Mouse (Mus musculus) brown adipose tissue, adult 24 weeks (tissue): ENCODE measurements around the gene Insl5. TPM values are rescaled to one million over a fixed set of nuclear protein-coding genes. Genes with fewer than 3 reads are reported as not detected.

ENCODE experiments used
- H3K27ac ChIP-seq: fragments of 200-500 bp; replicated peaks from 2 replicates; pipeline ENCODE4 v1.5.1; 2012; ENCODE audit warnings: low read depth, mild to moderate bottlenecking, low read length
- H3K4me1 ChIP-seq: fragments of 200-500 bp; 2 replicates; pipeline ENCODE4 v1.6.1; 2012; ENCODE audit warnings: low read length, mixed read lengths; ENCODE audit not compliant: control insufficient read depth, insufficient read depth, insufficient read length
- H3K4me3 ChIP-seq: fragments of 200-500 bp; 2 replicates; pipeline ENCODE4 v1.5.1; 2012; ENCODE audit warnings: low read depth, mild to moderate bottlenecking, low read length, moderate library complexity; ENCODE audit not compliant: insufficient read depth
- polyA plus RNA-seq: library from polyadenylated mRNA; stranded (reverse); fragments of >200 nt; gene quantifications from 2 replicates; pipeline ENCODE4 v1.2.4, GENCODE M21; 2012; ENCODE audit not compliant: missing spikeins, insufficient read depth, insufficient read length

The Insl5 gene
- polyA plus RNA-seq, 1 experiment: not detected

DNA sequence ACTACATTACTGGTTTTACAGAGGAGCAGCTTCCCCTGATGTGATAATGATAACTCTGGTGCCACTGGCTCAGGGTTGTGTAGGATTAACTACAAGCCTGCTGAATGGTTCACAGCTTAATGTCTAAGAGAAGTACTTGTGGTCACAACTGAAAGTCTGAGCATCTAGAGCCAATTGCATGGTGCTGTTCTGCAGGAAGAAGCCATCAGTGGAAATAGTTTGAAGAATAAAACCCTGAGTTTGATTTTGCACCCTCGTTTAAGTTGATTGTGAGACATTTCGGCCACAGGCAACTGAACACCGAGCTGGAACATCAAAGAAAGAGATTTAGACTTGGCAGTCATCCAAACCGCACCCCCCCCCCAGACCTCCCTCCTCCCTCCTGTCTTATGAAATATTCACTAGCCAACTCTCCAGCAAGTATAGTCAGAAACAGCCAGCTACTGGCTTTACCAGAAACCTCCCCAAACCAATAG lies 19.7 kb downstream of the Insl5 start:
- no peak overlapping the region for H3K27ac ChIP-seq
- H3K4me1 ChIP-seq: peaks cover 3% of the 10 kb centered on the region
- no peak overlapping the region for H3K4me3 ChIP-seq

DNA sequence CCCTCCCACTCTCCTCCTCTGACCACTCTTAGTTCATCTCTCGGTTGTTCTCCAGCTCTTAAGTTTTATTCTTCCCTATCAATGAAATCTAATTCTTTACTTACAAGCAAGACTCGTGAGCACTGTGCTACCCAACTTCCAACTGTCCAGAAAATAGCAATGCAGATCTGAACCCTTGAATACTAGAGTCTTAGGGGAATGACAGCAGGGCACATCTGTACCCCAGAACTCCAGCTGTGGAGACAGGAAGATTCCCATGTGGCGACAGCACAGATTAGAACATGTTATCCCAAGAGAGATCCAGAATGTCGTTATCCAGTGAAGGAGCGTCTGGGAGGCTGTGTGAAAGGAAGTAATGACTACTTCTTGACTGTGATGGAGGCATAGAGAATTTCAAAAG lies 20.4 kb downstream of the Insl5 start:
- Histone ChIP-seq H3K27ac (no peak overlapping the region), H3K4me1 (peaks cover 3% of the 10 kb centered on the region), H3K4me3 (no peak overlapping the region)

DNA sequence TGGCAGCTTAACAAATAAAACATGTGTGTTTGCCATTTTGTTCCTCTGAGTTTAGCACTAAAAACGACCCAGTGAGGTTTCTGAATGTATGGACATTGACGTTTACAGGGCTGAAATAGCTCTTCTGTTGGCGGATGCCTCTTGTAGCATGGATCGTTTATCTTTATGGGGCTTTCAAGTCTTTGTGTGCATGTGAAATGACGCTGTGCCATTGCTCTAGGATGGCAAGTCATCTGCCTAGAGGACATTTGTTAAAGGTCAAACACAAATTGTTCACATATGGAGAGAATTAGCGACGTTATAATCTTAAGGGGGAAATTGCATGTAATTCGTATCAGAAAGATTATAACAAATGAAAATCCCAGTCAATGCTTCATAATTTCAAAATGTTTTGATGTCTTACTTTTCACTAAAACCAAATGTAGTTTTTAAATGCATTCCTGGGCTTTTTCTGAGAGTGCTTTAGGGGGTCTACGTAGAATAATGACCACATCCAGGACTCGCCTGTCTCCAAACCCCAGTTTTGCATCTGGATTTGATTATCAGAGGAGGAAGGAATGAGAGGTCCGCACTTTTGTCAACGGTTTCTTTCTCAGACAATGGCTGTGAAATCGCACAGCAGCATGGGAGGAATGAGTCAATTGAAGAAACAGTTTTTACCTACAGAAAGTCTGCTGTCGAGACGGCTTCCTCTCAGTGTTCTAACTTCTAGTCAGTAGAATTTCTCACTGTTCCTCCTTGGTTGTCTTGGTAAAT lies 21.3 kb downstream of the Insl5 start:
- Histone ChIP-seq H3K4me3 (no peak overlapping the region), H3K4me1 (peaks cover 3% of the 10 kb centered on the region), H3K27ac (no peak overlapping the region)

DNA sequence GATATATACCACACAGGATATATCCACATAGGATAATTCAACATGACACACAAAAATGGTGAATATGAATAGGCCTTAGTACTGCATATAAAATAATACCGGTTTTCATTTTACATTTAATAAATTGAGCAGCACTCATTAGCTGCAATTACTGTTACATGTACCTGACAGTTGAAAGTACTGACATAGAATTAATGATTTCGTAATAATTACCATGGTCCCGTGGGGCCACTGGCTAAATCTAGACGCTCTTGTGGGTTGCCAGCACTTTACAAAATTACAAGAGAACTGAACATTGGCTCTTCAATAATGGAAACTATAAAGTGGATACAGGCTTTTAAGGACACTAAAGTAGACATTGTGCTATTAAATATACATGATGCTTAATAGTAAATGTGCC lies 22.0 kb downstream of the Insl5 start:
- Histone ChIP-seq H3K4me1 (peaks cover 3% of the 10 kb centered on the region), H3K4me3 (no peak overlapping the region), H3K27ac (no peak overlapping the region)

DNA sequence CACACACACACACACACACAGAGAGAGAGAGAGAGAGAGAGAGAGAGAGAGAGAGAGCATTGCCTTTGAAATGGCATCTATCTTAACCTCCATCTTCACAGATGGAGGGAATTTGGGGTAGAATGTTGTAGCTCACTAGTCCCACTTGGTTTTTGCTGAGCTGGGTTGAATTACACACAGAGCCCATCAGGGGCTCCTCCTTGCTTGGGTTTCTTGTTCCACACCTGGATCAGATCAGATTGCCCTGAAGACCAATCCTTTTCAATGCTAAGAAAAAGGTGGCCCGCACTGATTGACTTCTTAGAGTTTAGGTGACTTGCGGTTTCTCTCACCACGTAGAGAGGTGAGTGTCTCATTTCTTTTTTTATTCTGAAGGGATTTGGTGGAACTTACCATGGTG lies 35.0 kb downstream of the Insl5 start:
- H3K4me1 ChIP-seq: peaks cover 2% of the 10 kb centered on the region; the same call in 1 of the 2 replicates
- no peak overlapping the region for H3K27ac ChIP-seq
- H3K4me3 ChIP-seq: no peak overlapping the region

DNA sequence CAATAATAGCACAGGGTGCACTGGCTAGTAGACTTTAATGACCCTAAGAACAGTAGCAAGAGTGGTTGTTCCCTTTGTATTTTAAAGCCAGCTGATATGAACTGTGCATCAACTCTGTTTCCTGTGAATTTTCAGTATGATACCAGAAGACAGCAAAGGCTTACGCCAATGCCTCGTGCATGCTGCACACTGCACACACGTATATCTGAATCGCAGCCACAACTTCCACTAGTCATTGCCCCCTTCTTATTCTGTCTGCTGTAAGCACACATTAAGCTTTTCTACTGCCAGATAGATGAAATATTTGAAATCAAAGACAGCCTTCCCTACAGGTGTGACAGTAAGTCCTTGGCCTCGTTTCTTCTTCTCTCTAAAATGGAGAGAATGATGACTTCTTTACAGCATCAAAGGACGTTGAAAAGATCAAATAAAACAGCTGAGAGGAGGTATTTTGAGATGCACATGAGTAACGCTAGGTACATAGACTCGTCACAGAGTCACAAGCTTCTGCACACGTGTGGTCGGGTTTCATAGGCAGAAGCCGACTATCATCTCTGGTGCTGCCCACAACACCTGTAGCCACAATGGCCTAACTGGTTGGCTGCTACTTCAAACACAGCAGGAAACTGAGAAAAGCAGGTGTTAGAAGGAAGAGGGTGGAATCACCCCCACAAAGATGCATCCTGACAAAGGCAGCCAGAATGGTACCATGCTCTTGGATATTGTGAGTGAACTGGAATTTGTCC lies 35.9 kb downstream of the Insl5 start:
- Histone ChIP-seq H3K4me3 (no peak overlapping the region), H3K4me1 (no peaks in the 10 kb centered on the region), H3K27ac (no peak overlapping the region)

DNA sequence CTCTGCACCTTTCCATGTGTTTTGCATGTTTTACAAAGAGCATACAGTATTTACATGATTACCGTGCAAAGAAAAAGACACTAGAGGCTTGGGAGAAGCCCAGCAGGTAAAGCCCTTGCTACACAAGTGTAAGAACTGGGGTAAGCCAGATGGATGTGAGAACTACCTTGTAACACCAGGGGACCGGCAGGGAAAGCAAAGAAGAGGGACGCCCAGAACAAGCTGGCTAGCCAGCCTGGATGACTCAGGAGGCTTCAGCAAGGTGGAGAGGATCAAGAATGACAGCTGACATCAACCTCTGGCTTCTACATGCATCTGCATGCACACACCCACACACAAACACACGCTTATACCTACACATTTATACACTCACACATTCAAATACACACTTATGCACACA lies 36.6 kb downstream of the Insl5 start:
- H3K4me1 ChIP-seq: no peaks in the 10 kb centered on the region
- no peak overlapping the region for H3K27ac ChIP-seq
- no peak overlapping the region for H3K4me3 ChIP-seq

DNA sequence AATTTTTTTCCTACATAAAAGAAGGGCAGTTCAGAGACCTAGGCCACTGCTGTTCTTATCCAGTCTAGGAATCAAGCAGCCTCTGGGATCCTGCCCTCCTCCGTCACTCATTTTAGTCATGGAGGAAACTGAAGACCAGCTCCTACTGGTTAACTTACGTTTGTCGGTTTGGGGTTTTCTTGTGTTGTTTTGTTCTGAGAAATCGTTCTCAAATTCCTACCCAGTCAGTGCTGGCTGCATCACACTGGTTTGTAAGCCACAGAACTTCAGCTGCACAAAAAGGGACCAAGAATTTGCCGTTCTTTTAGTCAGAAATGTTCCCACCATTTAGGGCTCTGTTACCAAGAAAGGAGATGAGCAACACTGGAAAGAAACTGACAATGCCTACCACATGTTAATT lies 37.3 kb downstream of the Insl5 start:
- Histone ChIP-seq H3K27ac (no peak overlapping the region), H3K4me3 (no peak overlapping the region), H3K4me1 (no peaks in the 10 kb centered on the region)

DNA sequence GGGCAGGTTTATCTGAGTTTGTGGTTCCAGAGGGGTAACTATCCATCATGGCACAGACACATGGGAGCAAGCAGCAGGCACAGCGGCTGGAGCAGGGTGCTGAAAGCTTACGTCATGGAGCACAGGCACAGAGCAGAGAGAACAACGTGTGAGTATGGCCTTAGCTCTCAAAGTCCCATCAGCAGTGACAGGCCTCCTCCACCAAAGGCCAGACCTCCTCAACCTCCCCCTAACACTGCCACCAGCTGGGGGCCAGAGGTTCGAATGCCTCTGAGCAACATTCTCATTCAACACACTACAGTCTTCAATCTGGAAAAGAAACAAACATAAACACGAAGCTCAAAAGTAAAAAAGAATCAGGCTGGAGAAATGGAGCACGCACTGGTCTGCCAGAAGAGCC lies 38.1 kb downstream of the Insl5 start:
- H3K27ac ChIP-seq: no peak overlapping the region
- H3K4me3 ChIP-seq: no peak overlapping the region
- no peaks in the 10 kb centered on the region for H3K4me1 ChIP-seq

DNA sequence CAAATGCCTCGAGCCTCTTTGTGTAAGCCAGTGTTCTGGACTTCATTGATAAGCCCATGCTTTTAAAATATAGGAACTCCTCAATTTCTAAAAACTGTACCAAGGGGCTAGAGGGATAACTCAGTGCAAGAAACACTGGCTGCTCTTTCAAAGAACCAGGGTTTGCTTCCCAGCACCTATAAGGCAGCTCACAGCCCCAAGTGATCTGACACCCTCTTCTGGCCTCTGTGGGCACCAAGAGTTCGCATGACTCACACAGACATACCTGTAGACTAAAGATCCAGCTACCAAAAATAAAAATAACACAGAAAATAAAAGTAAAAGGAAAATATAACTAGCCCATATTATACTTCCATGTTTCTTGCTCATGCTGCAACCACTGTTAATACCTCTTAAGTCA lies 38.9 kb downstream of the Insl5 start:
- Histone ChIP-seq H3K4me3 (no peak overlapping the region), H3K27ac (no peak overlapping the region), H3K4me1 (no peaks in the 10 kb centered on the region)

DNA sequence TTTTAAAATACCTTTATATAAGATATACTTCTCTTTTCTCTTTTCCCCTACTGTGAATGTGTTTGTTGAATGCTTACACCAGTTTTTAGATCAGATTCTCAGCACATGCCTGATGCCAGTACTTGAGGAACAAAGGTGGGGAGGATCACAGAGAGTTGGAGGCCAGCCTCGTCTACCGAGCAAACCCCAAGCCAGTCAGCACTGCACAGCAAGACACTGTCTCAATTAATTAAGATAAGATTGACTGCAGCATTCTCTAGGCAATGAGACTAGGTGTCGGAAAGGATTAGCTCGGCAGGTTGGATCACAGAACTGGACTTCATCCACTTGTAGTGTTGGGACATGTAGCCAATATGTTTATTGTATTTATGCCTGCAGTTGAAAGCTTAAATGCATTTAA lies 39.3 kb downstream of the Insl5 start:
- no peak overlapping the region for H3K27ac ChIP-seq
- no peak overlapping the region for H3K4me3 ChIP-seq
- no peaks in the 10 kb centered on the region for H3K4me1 ChIP-seq

DNA sequence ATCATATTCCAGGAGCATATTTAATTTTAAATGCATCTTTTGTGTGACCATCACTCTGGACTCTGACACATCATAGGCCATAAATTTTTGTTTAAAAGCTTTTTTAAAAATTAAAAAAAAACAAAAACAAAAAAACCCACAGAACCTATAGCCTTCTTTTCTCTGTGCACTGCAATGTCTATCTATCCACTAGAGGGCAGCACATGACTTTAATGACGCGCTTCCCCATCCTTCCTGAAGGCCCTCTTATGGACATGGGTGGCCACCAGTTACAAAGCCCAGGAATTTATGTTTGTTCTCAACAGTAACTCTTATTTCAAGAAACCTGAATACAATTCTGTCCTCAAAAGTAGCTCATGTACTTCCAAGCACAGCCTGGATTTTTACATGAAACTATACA lies 39.7 kb downstream of the Insl5 start:
- Histone ChIP-seq H3K27ac (no peak overlapping the region), H3K4me1 (no peaks in the 10 kb centered on the region), H3K4me3 (no peak overlapping the region)

DNA sequence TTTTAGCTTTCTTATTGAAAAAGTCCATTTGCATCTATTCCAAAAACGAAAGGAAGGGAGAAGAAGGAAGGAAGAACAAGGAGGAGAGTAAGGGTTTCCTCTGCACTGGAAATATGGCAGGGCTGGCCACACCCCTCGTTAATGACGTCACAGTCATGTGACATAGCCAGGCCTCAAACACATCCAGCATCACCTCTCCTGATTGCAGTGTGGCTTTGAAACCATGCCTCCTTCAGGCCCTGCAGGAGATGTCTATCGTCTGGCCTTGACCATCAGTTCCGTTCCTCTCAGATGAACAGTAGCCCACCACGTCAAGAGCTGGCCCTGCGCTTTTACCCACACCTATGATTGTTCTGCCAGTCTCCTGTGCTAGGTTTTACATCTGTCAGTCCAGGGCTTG lies 40.5 kb downstream of the Insl5 start:
- Histone ChIP-seq H3K27ac (no peak overlapping the region), H3K4me1 (no peaks in the 10 kb centered on the region), H3K4me3 (no peak overlapping the region)

DNA sequence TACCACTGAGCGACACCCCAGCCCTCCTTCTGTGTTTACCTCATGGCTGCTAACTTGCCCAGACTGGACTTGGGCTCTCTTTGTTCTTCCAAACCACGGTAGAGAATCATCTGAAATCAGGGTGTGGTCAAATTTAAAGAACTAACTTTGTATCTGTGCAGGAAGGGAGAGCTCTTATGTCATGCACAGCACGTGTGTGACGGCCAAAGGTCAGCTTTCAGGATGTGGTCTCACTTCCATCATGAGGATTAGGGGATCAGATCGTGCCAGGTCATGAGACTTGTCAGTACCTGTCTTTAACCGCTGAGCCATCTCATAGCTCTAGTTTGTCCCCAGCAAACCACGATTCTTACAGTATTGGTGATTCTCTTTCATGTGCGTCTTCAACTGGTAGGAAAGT lies 44.9 kb downstream of the Insl5 start:
- no peak overlapping the region for H3K27ac ChIP-seq
- no peaks in the 10 kb centered on the region for H3K4me1 ChIP-seq
- no peak overlapping the region for H3K4me3 ChIP-seq

DNA sequence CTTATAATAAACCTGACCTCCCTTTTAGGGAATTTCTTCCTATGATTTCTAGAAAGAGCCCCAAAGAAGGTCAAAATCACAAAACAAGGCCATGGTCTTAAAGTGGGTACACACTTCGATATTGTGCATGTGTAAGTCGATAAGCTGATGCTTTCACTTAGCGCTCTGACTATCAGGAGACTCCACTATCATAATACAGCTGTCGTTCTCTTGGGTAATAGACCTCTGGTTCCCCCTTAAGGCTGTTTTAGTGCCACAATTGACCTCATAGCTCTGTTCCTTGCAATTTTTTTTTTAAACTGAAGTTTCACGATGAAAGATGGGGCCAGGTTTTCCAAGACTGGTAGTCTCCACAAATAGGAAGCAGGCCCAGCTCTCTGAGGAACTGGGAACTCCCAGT lies 47.3 kb downstream of the Insl5 start:
- no peaks in the 10 kb centered on the region for H3K4me1 ChIP-seq
- no peak overlapping the region for H3K4me3 ChIP-seq
- no peak overlapping the region for H3K27ac ChIP-seq

DNA sequence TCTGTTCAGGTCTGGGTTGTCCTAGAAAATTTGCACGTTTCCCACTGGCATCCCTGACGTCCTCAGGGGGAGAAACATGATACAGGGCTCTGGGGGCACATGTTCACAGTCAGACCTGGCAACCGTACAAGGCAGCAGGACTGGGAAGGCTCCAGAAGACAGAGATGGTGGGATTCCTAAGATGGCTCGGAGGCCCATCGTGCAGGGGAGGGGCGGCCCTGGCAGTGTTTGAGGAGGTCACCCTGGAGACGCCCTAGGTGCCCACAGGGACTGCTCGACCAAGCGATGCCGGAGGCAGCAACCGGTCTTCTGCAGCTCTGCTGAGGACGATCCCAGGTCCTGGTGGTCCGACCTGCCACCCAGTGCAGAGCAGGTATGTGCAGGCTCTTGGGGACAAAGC lies 48.2 kb downstream of the Insl5 start, which contains the start of gene Tctex1d1:
Gene Tctex1d1, plus strand, starts transcription at position 167 of the 400 bp plus-strand sequence.
- no peaks in the 10 kb centered on the region for H3K4me1 ChIP-seq
- no peak within 1 kb of the TSS for H3K27ac ChIP-seq
- no peak within 1 kb of the TSS for H3K4me3 ChIP-seq
